Mouse (Mus musculus) liver, adult 2 months (tissue): ENCODE results near the gene Fam169a. TPM values are rescaled to one million over a fixed set of nuclear protein-coding genes. Genes with fewer than 3 reads are reported as not detected.
A peak's percentile ranks its signal among the peaks of the same experiment; 100 is the strongest.

Experiments used
- DNase-seq: peaks from one replicate; pipeline ENCODE4 v3.0.0-alpha.2; 2011; ENCODE audit warnings: low read depth, low spot score; ENCODE audit errors: extremely low read depth
- H3K27ac ChIP-seq: fragments of 200-500 bp; replicated peaks from 2 replicates; pipeline ENCODE4 v1.5.1; 2012; ENCODE audit warnings: low read depth, mild to moderate bottlenecking, control low read depth, inconsistent platforms, low read length; ENCODE audit not compliant: insufficient read depth
- H3K27me3 ChIP-seq: fragments of 200-500 bp; 2 replicates; pipeline ENCODE4 v1.6.1; 2012; ENCODE audit warnings: mild to moderate bottlenecking, moderate library complexity, low read length, inconsistent platforms; ENCODE audit not compliant: control insufficient read depth, insufficient read depth
- H3K36me3 ChIP-seq: fragments of 200-500 bp; 2 replicates; pipeline ENCODE4 v1.6.1; 2012; ENCODE audit warnings: low read length, inconsistent platforms; ENCODE audit not compliant: control insufficient read depth, insufficient read depth
- H3K4me1 ChIP-seq: fragments of 200-500 bp; 2 replicates; pipeline ENCODE4 v1.6.1; 2011; ENCODE audit warnings: low read length; ENCODE audit not compliant: control insufficient read depth, insufficient read depth
- H3K4me3 ChIP-seq: fragments of 200-500 bp; 2 replicates; pipeline ENCODE4 v1.5.1; 2011; ENCODE audit warnings: low read depth, mild to moderate bottlenecking, control low read depth, low read length, moderate library complexity; ENCODE audit not compliant: insufficient read depth
- H3K79me2 ChIP-seq: fragments of 200-500 bp; 2 replicates; pipeline ENCODE4 v1.6.1; 2012; ENCODE audit warnings: inconsistent platforms, mild to moderate bottlenecking, low read length, moderate library complexity; ENCODE audit not compliant: control insufficient read depth, insufficient read depth
- H3K9ac ChIP-seq: fragments of 200-500 bp; 2 replicates; pipeline ENCODE4 v1.6.1; 2012; ENCODE audit warnings: low read depth, mild to moderate bottlenecking, control low read depth, inconsistent platforms, low read length
- CTCF ChIP-seq: fragments of 200-500 bp; IDR thresholded peaks from 2 replicates; pipeline ENCODE4 v1.5.1; 2011; ENCODE audit warnings: low read depth, low read length, control low read depth
- POLR2A ChIP-seq: fragments of 200-500 bp; IDR thresholded peaks from 2 replicates; pipeline ENCODE4 v1.6.1; 2011; ENCODE audit warnings: low read length, control low read depth; ENCODE audit not compliant: insufficient read depth; ENCODE audit errors: extremely low read depth
- WGBS: fragments of 180-500 bp; shearing (Covaris S2); methylation state at CpG from one replicate; pipeline ENCODE4 v1.1.7; 2018; 5-methylcytosine and 5-hydroxymethylcytosine counted together
- polyA plus RNA-seq: library from polyadenylated mRNA; depleted of rRNA; stranded (reverse); fragments of >200 nt; gene quantifications from 2 replicates; pipeline ENCODE4 v1.2.3, GENCODE M21; 2012
- total RNA-seq: library from RNA; depleted of rRNA; stranded (reverse); fragments of >200 nt; gene quantifications from 2 replicates; pipeline ENCODE4 v1.2.3, GENCODE M21; 2014

Gene Fam169a
- total and polyA plus RNA-seq, 2 experiments = under 0.01 TPM; not detected in 1

- Histone ChIP-seq H3K36me3 (no peaks in the 10 kb centered on the region), H3K9ac (peak overlapping the region; percentile 50; the same call in 1 of the 2 replicates), H3K27ac (no peak overlapping the region), H3K4me3 (peak overlapping the region; percentile 63; the same call in 1 of the 2 replicates), H3K27me3 (peaks cover 17% of the 10 kb centered on the region), H3K4me1 (no peaks in the 10 kb centered on the region), H3K79me2 (no peaks in the 10 kb centered on the region)
- WGBS = 13% methylated on average over 79 of the region's 85 CpGs
- DNase-seq = no peak
- TF ChIP-seq POLR2A (no peak), CTCF (no peak)
Observed at GRCm38 (mm10) chr13:97070931-97071625, 4.0 kb downstream of the Fam169a start.

DNA sequence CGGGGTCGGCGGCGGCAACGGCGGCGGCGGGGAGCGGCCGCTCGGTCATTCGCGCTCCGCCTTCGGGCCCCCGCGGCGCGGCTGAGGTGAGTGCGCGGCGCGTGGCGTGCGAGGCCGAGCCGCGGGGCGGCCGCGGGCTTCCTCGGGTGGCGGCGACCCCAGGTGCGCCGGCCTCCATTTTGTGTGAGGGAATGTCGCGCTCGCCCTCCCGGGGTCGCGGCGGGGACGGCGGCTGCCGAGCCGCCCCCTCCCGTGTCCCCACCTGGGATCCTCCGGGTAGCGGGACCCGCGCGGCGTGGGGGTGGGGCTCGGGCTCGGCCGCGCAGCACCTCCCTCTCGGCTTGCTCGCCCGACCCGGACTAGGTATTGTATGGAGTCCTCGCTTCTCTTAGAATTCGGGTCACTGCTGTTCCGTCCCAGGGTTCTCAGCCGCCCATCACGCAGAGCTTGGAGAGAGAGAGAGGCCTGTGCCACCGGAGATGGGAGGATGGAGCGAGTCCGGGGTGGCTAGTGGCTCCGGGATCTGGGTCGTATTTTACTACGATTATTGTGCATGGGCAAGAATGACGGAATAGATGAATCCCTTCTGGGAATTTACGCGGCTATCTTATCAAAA, 4.6 kb downstream of the Fam169a start:
- H3K9ac ChIP-seq = peak overlapping the region; percentile 50; the same call in 1 of the 2 replicates
- no peaks in the 10 kb centered on the region for H3K4me1 ChIP-seq
- H3K36me3 ChIP-seq = no peaks in the 10 kb centered on the region
- peaks cover 17% of the 10 kb centered on the region for H3K27me3 ChIP-seq
- H3K27ac ChIP-seq = no peak overlapping the region
- no peak for TF ChIP-seq POLR2A
- no peaks in the 10 kb centered on the region for H3K79me2 ChIP-seq
- peak overlapping the region; percentile 63; the same call in 1 of the 2 replicates for H3K4me3 ChIP-seq
- DNase-seq = no peak
- WGBS = 3% methylated on average over 76 of the region's 76 CpGs

- 48% methylated on average over 1 of the region's 1 CpGs for WGBS
- no peak overlapping the region for H3K9ac ChIP-seq
Observed at GRCm38 (mm10) chr13:97073497-97073896, 6.4 kb downstream of the Fam169a start.

DNA sequence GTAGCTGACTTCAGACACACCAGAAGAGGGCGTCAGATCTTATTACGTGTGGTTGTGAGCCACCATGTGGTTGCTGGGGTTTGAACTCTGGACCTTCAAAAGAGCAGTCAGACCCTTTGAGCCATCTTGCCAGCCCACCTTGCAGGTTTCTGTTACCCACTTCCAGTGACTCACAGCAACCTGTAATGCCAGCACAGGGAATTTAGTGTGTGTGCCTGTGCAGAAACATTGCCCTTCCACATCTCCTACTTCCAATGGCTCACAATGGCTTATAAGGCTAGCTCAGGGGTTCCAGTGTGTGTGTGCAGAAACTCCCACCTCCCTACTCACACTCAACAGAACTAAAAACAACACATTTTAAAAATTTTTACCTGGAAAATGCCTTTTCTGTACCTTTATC, 10.5 kb downstream of the Fam169a start:
- Histone ChIP-seq H3K27me3 (no peaks in the 10 kb centered on the region; the same call in 1 of the 2 replicates), H3K4me3 (no peak overlapping the region), H3K79me2 (no peaks in the 10 kb centered on the region), H3K36me3 (no peaks in the 10 kb centered on the region), H3K27ac (no peak overlapping the region), H3K4me1 (no peaks in the 10 kb centered on the region), H3K9ac (no peak overlapping the region)
- no peak for TF ChIP-seq POLR2A
- no peak for TF ChIP-seq CTCF
- no peak for DNase-seq
- WGBS = 93% methylated on average over 2 of the region's 2 CpGs

More at GRCm38 (mm10) chr13:97073497-97073896, 6.4 kb downstream of the Fam169a start:
- TF ChIP-seq POLR2A (no peak), CTCF (no peak)
- H3K4me3 ChIP-seq = no peak overlapping the region
- no peak for DNase-seq
- no peaks in the 10 kb centered on the region for H3K79me2 ChIP-seq
- peaks cover 14% of the 10 kb centered on the region for H3K27me3 ChIP-seq
- no peak overlapping the region for H3K27ac ChIP-seq
- H3K4me1 ChIP-seq = no peaks in the 10 kb centered on the region
- H3K36me3 ChIP-seq = no peaks in the 10 kb centered on the region

- DNase-seq = no peak
- Histone ChIP-seq H3K4me1 (no peaks in the 10 kb centered on the region), H3K9ac (no peak overlapping the region), H3K27me3 (no peaks in the 10 kb centered on the region), H3K79me2 (no peaks in the 10 kb centered on the region), H3K27ac (no peak overlapping the region), H3K4me3 (no peak overlapping the region), H3K36me3 (no peaks in the 10 kb centered on the region)
- TF ChIP-seq POLR2A = no peak
- WGBS = 88% methylated on average over 2 of the region's 2 CpGs
Observed at GRCm38 (mm10) chr13:97080201-97080600, 13.1 kb downstream of the Fam169a start.

DNA sequence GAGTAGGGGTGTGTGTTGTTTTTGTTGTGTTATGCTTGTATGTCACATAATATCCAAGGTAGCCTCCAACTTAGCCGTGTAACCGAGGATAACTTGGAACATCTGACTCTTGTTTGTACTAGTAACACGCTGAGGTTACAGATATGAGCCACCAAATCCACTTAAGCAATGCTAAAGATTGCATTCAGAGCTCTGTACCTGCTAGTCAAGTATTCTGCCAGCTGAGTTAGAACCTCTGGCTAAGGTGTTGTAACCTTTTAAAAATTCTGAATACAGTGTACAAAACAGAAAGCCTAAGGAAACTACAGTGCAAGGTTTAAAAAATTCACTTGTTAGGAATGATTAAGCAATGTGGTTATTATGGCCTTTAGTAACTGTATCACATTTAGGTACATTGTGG, 13.5 kb downstream of the Fam169a start:
- Histone ChIP-seq H3K27ac (no peak overlapping the region), H3K9ac (no peak overlapping the region), H3K36me3 (no peaks in the 10 kb centered on the region), H3K79me2 (no peaks in the 10 kb centered on the region), H3K4me1 (no peaks in the 10 kb centered on the region), H3K27me3 (no peaks in the 10 kb centered on the region), H3K4me3 (no peak overlapping the region)
- DNase-seq = no peak
- 81% methylated on average over 3 of the region's 3 CpGs for WGBS
- TF ChIP-seq CTCF (no peak), POLR2A (no peak)
